Mouse (Mus musculus): Measurements from ENCODE around the gene Fzd7. TPM values are rescaled to one million over a fixed set of nuclear protein-coding genes. Genes with fewer than 3 reads are reported as not detected.

The Fzd7 gene
- polyA plus RNA-seq, 1 experiment, result 8.6 TPM

DNA sequence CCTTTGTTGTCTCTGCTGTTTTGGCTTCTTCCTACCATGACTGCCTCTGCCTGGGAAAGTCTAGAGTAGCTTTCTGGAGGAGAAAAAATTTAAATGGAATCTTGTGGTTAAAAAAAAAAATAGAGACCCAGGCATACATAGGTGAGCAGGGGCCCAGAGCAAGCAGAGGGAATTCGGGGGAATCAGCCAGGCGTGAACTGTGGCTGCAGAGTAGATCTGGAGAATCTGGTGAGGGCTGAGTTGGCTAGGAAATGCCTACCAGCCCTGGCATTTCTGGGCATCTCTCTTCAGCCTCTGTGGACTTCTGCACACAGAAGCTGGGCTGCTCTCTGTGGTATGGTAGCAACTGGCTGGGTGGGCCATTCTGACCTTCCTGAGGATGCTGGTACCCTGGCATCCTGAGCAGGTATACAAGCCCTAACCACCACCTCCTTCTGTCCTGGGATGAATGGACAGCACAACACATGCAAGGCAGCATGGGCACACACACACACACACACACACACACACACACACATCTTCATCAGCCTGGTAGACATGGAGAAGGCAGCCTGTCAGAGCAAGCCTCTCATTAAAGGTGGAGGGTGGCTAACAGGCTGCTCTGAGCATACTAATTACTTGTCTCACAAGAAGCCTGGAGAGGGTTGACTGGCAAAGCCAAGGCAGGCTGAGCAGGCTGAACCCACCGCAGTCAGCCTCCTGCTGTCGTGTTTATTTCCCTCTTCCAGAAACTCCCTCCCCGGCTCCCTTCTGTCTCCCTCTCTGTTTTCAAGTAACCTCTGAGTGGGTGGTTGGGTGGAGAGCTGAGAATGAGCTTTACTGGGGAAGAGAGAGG is 53.0 kb downstream of the Fzd7 start:
- WGBS, result 41% methylated on average over 5 of the region's 5 CpGs
- DNase-seq, result no peak
- H3K4me1 ChIP-seq (ENCODE audit: control insufficient read depth, insufficient read depth, low read length), result no peaks in the 10 kb centered on the region
- no peaks in the 10 kb centered on the region for H3K36me3 ChIP-seq (ENCODE audit: control insufficient read depth, insufficient read depth, low read length)
- H3K27ac ChIP-seq (ENCODE audit: insufficient read depth, low read depth, low read length), result no peak overlapping the region
- no peaks in the 10 kb centered on the region for H3K27me3 ChIP-seq (replicated peaks; ENCODE audit: control insufficient read depth, insufficient read depth, low read length)
- TF ChIP-seq CTCF (conservative IDR thresholded peaks at IDR 0.05; ENCODE audit: insufficient read depth, insufficient read length, low read depth, low read length), result no peak
- TF ChIP-seq POLR2A (IDR thresholded peaks at IDR 0.05; ENCODE audit: low read depth, low read length), result no peak
- H3K4me3 ChIP-seq (ENCODE audit: insufficient read depth, low read depth, low read length), result no peak overlapping the region

Other genes with a start within 250 kb of the Fzd7 start
- gene Als2, start 245.2 kb upstream of the Fzd7 start, polyA plus RNA-seq (2012; rRNA removed), result 10.8 and 11.1 TPM in 2 replicates
- 0.05 and 0.13 TPM in 2 replicates for gene Cdk15, start 225.5 kb upstream of the Fzd7 start, polyA plus RNA-seq (2012; rRNA removed)
- 0.22 and 0.46 TPM in 2 replicates for gene Gm973, start 33.8 kb downstream of the Fzd7 start, polyA plus RNA-seq (2012; rRNA removed)
- 16.1 and 28.5 TPM in 2 replicates for gene Sumo1, start 188.4 kb downstream of the Fzd7 start, polyA plus RNA-seq (2012; rRNA removed)
- gene Nop58, start 202.5 kb downstream of the Fzd7 start, polyA plus RNA-seq (2012; rRNA removed), result 8.2 and 11.1 TPM in 2 replicates